Mouse (Mus musculus) liver (tissue): ENCODE data around the gene Efr3b.
"Not testable (repeated sequence)": the region's sequence is repeated elsewhere in the genome, so short reads cannot be mapped to it uniquely, and the experiment has no call there.

ENCODE experiments used
- DNase-seq: peaks from one replicate; pipeline ENCODE4 v3.0.0-alpha.2; 2020; ENCODE audit warnings: mixed read lengths

The Efr3b gene

DNA sequence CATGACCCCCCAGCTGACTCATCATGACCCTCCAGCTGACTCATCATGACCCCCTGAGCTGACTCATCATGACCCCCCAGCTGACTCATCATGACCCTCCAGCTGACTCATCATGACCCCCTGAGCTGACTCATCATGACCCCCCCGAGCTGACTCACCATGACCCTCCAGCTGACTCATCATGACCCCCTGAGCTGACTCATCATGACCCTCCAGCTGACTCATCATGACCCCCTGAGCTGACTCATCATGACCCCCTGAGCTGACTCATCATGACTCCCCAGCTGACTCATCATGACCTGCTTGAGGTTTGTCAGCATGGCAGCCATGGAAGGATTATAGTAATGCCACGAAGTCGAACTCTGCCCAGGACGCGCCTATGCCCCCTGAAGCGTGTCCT lies 65.5 kb downstream of the Efr3b start:
- DNase-seq, result not testable (repeated sequence)

DNA sequence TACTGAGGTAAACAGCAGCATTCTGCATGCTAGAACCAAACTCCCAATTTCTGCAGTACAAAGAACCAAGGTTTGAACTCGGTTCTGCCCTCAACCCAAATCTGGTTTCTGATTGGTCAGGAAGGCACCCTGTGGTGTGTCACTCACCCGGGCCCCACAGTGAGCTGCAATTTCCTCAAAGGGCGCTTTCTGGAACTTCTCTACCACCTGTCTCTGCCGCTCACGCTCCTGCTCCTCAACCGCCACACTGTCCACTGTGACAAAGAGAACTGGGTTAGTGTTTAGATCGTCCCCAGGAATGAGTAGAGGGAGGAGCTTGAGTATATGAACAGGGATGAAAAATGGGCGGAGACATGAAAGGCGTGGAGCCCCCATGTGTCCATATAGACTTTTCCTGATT lies 70.3 kb downstream of the Efr3b start:
- no peak for DNase-seq

DNA sequence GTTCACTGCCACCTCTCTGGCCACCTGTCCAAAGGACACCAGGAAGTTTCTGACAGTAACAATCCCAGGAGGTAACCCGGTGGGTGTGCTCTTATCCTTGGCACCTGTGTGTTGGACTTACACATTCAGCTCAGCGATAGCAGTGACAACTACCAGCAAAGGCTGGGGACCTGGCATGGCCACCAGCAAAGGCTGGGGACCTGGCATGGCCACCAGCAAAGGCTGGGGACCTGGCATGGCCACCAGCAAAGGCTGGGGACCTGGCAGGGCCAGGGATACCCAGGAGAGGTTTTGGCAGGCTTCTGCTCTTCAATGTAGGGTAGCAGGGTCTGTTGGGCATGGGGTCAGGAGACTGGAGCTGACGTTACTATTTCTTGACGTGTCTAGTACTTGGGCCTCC lies 71.5 kb downstream of the Efr3b start:
- no peak for DNase-seq

DNA sequence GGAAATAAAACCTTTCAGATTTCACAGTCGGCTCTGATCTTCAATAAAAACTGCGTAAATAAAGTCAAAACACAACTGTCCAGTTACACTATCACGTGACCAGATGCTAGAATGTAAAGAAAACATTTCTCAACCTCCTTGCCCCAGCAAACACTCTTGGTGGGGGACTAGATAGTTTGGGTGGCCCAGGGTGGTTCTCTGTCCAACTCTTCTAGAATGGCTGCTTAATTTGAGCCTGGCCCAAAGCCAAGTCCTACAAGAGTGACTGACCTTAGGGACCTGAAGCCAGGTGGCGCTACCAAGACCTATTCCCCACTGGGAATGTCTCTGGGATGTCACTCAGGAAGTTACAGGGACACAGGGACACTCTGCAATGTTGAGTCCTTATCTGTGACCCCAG lies 78.2 kb downstream of the Efr3b start:
- DNase-seq, result no peak

DNA sequence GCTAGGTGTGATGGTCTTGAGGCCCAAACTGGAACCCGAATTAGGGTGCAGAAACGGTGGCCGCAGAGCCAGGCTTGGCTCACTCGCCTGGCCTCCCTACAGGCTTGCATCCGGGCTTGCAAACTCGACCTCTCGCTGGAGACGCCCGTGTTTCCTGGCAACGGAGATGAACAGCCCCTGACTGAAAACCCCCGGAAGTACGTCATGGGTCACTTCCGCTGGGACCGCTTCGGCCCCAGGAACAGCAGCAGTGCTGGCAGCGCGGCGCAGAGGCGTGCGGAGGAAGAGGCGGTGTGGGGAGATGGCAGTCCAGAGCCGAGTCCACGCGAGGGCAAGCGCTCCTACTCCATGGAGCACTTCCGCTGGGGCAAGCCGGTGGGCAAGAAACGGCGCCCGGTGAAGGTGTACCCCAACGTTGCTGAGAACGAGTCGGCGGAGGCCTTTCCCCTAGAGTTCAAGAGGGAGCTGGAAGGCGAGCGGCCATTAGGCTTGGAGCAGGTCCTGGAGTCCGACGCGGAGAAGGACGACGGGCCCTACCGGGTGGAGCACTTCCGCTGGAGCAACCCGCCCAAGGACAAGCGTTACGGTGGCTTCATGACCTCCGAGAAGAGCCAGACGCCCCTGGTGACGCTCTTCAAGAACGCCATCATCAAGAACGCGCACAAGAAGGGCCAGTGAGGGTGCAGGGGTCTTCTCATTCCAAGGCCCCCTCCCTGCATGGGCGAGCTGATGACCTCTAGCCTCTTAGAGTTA lies 78.7 kb downstream of the Efr3b start:
- DNase-seq, result peak; percentile 72

DNA sequence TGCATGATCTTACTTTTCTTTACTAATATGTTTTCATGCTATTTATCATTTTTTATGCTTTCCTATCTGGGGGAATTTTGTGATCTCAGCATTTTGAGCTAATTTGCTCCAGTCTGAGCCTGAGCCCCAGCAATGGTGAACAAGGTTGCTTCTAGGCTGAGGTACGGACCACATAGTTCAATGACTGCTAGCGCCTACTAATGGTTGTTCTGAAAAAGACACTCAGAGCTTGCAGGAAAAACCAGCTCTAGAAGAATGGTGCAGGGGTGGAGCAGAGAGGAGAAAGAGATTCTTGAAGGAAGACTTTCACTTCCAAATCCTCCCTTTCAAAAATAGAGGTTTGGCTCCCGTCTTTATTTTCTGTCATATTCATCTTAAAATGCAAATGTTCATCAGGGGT lies 82.4 kb downstream of the Efr3b start:
- no peak for DNase-seq

DNA sequence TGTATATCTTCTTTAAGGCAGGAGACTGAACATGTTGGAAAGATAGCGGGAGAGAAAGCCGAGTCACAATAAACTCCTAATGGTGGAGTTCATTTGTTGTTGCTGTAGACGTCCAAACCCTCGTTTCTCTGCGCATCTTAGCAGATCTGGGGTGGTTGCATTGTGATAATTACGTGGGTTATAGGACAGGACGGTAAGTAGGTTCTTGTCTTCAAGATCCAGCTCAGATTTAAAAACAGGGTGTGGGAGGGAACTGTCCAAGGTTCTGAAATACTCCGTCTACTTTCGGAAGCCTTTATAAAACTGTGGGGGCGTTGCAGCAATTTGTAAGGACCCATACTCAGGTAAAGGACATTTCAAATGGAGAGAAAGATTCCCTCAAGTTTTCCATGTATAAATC lies 83.3 kb downstream of the Efr3b start:
- no peak for DNase-seq

DNA sequence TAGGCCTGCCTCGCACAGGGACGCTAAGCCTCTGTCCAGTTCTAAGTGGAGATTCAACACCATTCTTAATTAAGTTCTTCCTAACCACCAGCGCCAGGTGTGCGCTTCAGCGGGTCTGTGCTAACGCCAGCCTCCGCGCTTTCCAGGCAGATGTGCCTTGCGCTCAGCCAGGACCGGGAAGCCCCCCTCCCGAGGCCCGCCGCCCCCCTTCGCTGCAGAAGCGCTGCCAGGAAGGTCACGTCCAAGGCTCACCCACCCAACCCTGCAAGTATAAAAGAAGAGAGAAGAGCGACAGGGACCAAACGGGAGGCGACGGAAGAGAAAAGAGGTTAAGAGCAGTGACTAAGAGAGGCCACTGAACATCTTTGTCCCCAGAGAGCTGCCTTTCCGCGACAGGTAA lies 84.1 kb downstream of the Efr3b start, which contains the start of gene Pomc:
Gene Pomc, plus strand, starts transcription at position 301 of the 400 bp plus-strand sequence.
- no peak for DNase-seq

DNA sequence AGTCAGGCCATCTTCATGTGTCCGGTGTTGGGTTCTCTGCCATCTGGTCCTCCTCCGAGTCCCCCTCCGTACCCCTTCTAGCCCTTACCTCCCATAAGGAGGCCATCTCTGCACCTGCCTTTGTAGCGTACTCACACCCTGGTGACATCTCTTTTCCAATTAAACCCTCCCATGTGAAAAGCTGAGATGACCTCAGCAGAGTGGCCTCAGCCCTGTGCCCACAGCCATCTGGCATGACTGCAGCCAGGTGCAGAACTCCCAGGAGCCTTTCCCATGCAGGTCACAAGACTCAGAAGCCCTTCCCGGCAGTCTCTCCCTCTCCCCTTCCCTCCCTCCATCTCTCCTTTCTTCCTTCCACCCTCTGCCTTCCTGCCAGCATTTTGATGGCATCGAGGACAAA lies 91.2 kb downstream of the Efr3b start:
- no peak for DNase-seq

DNA sequence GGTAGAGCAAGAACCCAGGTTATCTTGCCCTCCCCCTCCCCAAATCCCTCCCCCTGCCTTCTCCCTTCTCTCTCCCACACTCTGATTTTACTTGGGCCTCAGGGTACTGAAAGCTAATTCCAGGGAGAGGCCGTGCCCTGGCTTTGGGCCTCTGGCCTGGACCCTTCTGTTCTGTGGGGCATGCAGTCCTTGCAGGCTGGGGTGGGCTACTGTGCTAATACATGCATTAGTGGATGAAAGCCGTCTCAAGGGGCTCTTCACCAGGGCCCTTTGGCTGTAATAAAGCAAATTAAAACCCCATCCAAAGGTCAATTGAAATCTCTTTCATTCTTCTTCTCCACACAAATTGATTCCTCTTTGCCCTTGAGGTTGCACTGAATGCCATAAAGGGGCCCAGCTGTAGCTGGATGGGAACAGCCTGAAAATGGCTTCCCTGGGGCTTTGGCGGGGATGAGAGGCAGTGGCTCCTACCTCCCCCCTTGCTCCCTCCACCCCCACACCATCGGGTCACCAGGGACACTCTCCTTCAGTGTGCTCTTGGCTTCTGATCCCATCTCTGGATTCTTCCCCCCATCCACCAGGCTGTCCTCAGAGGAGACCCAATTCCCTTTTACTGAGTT lies 94.2 kb downstream of the Efr3b start:
- DNase-seq, result no peak

DNA sequence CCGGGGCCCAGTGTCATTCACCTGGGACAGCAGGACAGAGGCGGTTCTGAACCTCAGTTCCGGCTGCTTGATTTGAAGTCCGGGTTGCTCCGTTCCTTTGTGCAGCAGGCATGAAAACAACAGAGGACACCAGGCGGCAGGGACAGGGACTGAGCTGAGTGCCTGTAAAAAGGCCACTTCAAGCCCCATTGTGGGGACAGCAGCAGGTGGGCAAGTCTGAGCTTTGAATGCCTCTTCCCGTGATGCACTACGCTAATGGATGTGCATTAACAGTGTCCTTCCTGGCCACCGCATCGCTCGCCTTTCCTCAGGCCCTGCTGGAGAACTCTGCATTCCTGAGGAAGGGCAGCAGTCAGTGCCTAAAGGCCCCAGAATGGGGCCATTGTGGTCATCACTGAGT lies 96.7 kb downstream of the Efr3b start:
- no peak for DNase-seq

DNA sequence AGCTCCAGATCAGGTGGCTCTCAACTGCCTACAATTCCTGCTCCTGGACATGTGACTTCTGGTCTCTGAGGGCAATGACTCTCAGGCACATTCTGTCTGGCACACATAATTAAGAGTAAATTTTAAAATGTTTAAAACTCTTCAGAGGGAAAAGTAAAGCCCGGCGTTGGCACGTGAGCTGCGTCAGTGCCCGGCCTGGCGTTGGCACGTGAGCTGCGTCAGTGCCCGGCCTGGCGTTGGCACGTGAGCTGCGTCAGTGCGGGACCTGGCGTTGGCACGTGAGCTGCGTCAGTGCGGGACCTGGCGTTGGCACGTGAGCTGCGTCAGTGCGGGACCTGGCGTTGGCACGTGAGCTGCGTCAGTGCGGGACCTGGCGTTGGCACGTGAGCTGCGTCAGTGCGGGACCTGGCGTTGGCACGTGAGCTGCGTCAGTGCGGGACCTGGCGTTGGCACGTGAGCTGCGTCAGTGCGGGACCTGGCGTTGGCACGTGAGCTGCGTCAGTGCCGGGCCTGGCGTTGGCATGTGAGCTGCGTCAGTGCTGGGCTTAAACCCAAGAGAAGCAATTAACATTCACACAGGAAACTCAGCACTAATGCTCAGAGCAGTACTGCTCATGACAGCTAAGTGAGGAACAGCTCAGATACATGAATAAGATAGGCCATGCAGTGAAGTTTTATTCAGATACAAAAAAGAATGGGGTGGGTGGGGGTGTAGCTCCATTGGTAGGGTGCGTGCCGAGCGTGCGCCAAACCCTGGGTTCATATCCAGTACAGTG lies 108.4 kb downstream of the Efr3b start:
- DNase-seq, result not testable (repeated sequence)

DNA sequence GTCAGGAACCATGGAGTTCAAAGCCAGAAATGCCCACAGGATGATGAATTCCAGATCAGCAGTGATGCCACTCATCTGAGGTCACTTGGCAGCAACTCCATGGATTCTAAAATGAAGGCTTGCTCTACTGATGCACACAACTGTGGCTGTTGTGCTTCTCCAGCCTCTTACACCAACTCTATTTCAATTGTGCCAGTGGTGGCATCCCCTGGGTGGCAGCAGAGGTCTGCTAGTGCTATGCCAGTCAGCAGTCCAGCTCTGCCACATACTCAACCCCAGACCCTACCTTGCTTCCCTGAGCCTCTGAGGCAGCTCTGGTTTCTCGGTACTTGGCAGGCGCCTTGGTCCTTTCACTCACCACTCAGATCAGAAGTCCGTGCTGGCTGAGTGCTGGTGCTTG lies 109.9 kb downstream of the Efr3b start:
- no peak for DNase-seq

DNA sequence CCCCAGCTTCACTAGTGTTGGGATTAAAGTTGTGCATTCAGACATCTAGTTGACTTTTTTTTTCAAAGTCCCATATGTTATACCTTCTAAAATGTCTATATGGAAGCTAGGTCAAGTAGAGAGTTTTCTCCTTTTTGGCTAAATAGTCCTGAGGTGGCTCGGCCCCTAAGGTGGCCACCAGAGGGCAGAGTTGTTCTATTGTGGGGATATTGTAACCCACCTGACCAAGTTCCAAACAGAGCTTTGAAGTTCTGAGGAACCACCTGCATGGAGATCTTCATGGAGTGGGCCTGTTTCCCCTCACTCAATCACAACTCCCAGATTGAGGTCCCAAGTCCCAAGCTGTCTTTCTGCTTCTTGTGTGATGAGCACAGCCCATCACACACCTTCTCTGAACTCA lies 112.6 kb downstream of the Efr3b start:
- DNase-seq, result peak; percentile 60

DNA sequence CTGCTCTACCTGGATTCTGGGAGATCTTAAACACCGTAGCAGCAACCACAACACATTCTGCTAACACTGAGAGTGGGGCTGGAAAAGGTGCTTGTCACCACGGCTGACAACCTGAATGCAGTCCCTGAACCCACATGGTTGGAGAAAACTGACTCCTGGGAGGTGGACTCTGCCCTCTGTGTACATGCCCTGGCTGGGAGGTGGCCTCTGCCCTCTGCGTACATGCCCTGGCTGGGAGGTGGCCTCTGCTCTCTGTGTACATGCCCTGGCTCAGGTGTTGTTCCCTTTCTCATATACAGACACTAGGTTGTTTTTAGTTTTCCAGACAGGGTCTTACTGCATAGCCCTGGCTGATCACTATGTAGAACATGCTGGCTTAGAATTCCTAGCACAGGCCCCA lies 119.3 kb downstream of the Efr3b start:
- DNase-seq, result peak; percentile 49

DNA sequence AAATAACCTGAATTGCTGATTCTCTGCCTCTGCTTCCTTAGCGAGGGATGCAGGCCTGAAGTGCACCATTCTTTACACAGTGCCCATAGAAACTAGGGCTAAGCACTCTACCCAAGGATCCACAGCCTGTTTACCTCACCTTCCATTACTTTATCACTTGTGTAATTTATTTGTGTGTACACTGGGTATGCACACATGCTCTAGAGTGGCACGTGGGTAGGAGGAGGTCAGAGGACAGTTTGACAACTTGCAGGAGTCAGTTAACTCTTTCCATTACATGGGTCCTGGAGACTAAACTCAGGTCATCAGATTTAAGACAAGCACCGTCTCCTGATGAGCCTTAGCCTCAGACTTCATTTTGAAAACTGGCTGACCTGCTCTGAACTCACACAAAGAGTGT lies 120.1 kb downstream of the Efr3b start:
- no peak for DNase-seq

DNA sequence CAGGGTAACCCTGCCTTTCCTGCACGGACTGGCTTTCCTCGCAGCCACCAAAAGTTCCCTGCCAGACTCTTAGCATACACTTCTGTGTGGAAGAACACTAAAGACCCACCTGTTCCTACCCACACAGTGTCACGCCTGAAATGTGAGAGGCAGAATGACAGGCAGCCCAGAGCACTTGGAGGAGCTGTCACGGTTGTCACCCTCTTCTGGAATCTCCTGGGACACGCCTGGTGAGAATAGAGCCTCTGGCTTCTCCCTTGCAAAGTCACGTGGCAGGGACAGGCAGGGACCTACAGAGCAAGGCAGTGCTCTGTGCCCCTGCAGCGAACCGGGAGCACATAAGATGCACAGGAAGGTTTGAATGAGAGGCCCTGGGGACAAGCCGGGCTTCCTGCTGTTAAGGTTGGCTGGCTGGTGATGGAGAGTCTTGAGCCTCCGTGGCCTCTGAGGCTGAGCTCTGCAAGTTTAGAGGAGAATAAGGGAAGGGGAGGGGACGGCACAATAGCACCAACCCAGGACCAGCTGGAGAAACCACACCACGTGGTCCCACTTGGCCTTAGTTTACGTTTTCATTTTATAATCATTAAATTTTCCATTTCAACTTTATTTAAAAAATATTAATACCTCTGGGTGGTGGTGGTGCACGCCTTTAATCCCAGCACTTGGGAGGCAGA lies 120.9 kb downstream of the Efr3b start:
- DNase-seq, result no peak

DNA sequence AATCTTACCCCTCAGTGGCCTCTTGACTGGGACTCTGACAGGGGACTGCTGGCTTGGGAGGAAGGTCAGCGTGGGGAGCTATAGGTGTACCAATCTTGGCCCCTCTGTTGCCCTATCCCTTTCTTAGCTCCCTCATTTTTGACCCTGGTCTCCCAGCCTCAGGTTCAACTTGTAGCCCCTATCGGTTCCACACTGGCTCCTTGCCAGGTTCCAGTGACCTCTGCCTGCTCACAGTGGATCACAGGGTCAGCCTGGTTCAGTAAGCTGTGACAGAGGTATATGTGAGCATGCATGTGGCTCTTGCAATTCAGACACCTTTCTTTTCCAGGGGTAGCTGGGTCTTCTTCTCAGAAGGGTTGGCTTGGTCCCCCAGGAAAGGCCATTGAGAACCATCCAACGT lies 122.9 kb downstream of the Efr3b start:
- DNase-seq, result peak; percentile 35
